Mouse (Mus musculus) left cerebral cortex, postnatal 36 days (tissue): ENCODE measurements around the gene Man1a2. TPM values are rescaled to one million over a fixed set of nuclear protein-coding genes. Genes with fewer than 3 reads are reported as not detected.

Experiments used
- DNase-seq, 2 experiments: peaks; one replicate each; pipeline ENCODE4 v3.0.0; 2021 to 2022; ENCODE audit warnings: low spot score in 2 of 2, mixed read lengths in 1 of 2
- intact Hi-C: fragments of 180-260 bp; cut with DNase I; formaldehyde crosslinking; loops from one replicate; pipeline ENCODE4 v1.15.1; 2025
- total RNA-seq, 2 experiments: library from RNA; stranded (reverse); gene quantifications; 2 replicates each; pipeline ENCODE4 v1.2.3; 2021

The Man1a2 gene
- total RNA-seq, 2 experiments from 2014 or later: 170 to 172 TPM

DNA sequence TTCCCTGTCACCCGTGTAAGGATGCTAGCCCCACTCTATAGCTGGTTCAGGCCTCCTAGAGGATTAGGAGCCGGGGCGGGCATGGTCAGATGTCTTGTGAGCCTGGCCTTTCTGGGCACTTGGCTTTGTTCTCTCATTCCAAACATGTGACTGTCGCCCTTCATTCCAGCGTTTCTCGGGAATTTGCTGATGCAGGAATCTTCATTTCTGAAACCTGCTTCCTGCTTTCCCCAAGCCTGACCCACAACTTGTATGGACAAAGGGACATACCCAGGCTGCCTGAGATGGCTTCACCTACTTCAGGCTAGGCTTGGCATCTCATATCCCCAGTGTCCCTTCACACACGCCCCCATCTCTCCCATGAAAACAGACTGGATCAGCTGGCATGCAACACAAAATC lies 162.6 kb downstream of the Man1a2 start:
- DNase-seq: peak in 1 of 2 experiments; percentile 8
- intact Hi-C loops: no loop called here

- no peak for DNase-seq
- intact Hi-C loops: no loop called here
These were observed 163.7 kb downstream of the Man1a2 start for GRCm38 (mm10) chr3:100521626-100522025.

DNA sequence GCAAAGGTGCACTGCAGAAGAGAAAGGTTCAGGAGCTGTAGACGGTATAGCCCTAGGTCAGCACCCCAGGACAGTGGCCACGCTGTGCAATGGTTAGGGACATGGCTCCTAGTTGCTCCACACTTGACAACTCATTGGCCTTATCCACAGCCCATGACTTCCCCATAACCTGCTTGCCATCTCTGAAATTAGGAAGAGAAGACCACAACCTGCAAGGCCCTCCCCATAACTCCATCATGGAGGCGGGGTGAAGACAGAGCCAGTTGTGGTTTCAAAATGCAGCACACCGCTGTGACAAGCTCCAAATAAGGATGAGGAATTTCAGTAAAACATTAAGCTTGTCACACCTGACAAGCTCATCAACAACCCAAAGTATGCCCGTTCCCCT lies 169.6 kb downstream of the Man1a2 start:
- intact Hi-C loops: no loop called here
- no peak for DNase-seq

DNA sequence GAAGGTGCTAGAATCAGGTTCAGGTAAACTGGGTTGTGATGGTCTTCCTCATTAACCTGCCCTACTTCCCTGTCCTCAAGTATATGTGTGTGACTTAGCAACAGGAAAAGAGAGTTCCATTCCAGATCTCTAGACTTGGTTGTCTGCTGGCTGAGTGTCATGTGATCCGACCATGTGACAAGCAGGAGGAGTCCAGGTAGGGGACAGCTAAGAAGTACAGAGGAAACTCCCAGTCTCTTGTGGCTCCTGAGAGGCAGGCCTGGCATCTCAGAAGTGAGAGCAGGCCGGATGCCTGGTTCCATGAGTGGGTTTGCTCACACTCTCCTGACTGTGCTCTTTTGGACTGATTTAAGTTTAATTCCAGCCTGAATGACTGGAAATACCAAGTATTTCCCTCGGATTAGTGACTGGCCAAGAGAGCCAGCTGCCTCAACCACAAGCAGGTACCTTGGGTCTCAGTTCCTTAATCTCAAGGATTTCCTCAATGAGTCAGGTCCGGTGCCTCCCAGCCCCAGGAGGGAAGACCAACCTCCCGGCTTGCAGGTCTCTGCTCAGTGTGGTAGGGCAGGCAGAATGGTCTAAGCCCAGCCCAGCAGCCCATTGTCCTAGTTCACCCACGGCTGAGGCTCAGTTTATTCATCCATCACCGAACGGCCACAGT lies 170.1 kb downstream of the Man1a2 start:
- intact Hi-C loops: no loop called here
- no peak for DNase-seq

Other genes with a start within 250 kb of the Man1a2 start
- 1 to 10 TPM; 2.3 to 2.4 TPM for gene Tent5c, start 196.2 kb downstream of the Man1a2 start, total RNA-seq
- under 1 TPM; 0.29 to 0.32 TPM for gene Vtcn1, start 140.0 kb upstream of the Man1a2 start, total RNA-seq
- gene Trim45, start 236.7 kb upstream of the Man1a2 start, total RNA-seq: 10 to 100 TPM in 1 of 2 experiments, 1 to 10 TPM in 1; 9.3 to 11.6 TPM